Mouse (Mus musculus) brain, embryonic 14.5 days (tissue): ENCODE data around the gene 1700001C19Rik.

ENCODE experiments used
- CTCF ChIP-seq: fragments of 200-500 bp; IDR thresholded peaks from 2 replicates; pipeline ENCODE4 v1.5.1; 2012; ENCODE audit warnings: inconsistent platforms, mild to moderate bottlenecking, moderate library complexity, borderline replicate concordance; ENCODE audit not compliant: insufficient read depth, insufficient read length; ENCODE audit errors: extremely low read depth
- POLR2A ChIP-seq: fragments of 200-500 bp; IDR thresholded peaks from 2 replicates; pipeline ENCODE4 v1.6.1; 2012; ENCODE audit warnings: mild to moderate bottlenecking, inconsistent platforms, borderline replicate concordance; ENCODE audit not compliant: poor library complexity, insufficient read depth, insufficient read length, severe bottlenecking; ENCODE audit errors: extremely low read depth

- TF ChIP-seq CTCF (no peak), POLR2A (no peak)
Observed at GRCm38 (mm10) chr17:47462728-47463388, 25.7 kb upstream of the 1700001C19Rik start.
